Mouse (Mus musculus): ENCODE results near the gene Spns2.

DNA sequence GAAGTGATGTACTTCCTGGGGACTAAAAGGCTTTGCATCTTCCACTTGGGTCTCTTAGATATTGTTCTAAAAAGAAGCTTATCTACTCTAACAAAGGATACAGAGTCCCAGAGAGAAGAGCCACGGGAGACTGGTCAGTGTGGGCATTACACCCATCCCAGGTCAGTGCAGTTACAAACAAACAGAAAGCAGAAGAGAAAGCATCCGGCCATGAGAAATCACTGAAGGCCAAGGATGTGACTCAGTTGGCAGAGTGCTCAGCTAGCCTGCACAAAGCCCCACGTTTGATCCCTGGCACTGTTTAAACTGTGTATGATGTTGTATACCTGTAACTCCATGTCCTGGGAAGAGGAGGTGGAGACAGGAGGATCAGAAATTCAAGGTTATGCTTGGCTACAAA is 30.2 kb upstream of the Spns2 start:
- no peak for TF ChIP-seq EP300 (optimal IDR thresholded peaks at IDR 0.05)
- TF ChIP-seq CTCF (IDR thresholded peaks at IDR 0.05; ENCODE audit: low read depth), result no peak

All from stomach, postnatal 0 days (tissue).